18 mouse cellular contexts compared by ENCODE assay signal in the genomic region with DNA sequence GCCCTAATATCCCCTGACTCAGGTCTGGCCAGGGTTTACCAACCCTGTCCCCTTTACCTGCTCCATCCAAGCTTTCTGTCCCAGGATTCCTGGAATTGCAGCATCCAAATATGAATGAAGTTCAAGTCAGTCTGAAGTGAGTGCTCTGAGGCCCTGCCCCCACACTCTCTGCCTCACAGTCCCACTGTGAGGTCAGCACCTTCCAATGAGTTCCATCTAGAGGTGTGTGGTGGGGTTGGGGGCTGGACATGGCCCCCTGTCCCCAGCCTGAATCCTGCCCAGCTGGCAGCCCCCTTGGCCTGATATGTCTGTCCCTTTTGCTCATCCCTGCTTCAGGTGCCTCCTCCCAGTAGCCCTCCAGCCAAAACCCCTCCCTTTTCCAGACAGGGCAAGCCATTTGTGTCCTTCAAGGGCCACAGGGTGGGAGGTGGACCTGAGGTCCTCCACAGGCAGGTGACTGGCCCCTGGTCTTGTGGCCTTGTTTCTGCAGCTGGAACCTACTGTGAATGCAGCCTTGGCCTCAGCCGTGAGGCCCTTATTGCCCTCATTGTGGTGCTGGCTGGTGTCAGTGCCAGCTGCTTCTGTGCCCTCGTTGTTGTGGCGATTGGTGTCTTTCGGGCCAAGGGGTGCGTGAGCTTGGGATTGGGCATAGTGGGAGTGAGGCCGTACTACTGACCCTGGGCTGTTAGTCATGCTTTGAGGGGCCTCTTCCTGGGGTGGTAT. TPM values are rescaled to one million over a fixed set of nuclear protein-coding genes. Genes with fewer than 3 reads are reported as not detected.
DNase-seq lines count a peak whose midpoint lies in the region; ATAC-seq and TF ChIP-seq lines count a peak whose summit lies in the region.
"Had no signal": no experiment of that assay in that cellular context is flagged by ENCODE, and none has a peak within 500 bp of the region (broad histone marks: within the 10 kb centered on the region; RNA-seq: fewer than 3 reads in every experiment).

A gene (plus strand): TSS at position 219 of the 723 bp plus-strand sequence.

- no peaks in the 10 kb centered on the region; the same call in 1 of the 2 replicates for H3K36me3 ChIP-seq in kidney, adult 2 months (ENCODE audit: control insufficient read depth, insufficient read depth, low read length)
- H3K36me3 ChIP-seq in lung, embryonic 15.5 days = peaks cover 27% of the 10 kb centered on the region
- peaks cover 22% of the 10 kb centered on the region for H3K36me3 ChIP-seq in stomach, embryonic 15.5 days

- WGBS in kidney, adult 2 months = 88% methylated on average over 6 of the region's 6 CpGs
- WGBS in lung, embryonic 15.5 days = 78% methylated on average over 6 of the region's 6 CpGs
- WGBS in stomach, embryonic 15.5 days = 80% methylated on average over 6 of the region's 6 CpGs

- no peaks in the 10 kb centered on the region; the same call in 1 of the 2 replicates for H3K27me3 ChIP-seq in kidney, adult 2 months (replicated peaks; ENCODE audit: control insufficient read depth, insufficient read depth, low read length)
- H3K27me3 ChIP-seq in lung, embryonic 15.5 days = peaks cover 53% of the 10 kb centered on the region
- peaks cover 49% of the 10 kb centered on the region for H3K27me3 ChIP-seq in stomach, embryonic 15.5 days (replicated peaks)

- no peak for ATAC-seq in cerebellum, adult (ENCODE audit: insufficient number of reproducible peaks, low FRiP score, low TSS enrichment)
- no peak for ATAC-seq in lung, embryonic 15.5 days (ENCODE audit: borderline replicate concordance, extremely low read depth, low FRiP score, low TSS enrichment)
- ATAC-seq in stomach, embryonic 15.5 days (ENCODE audit: insufficient read depth, low FRiP score, low read depth) = no peak

- no peak within 1 kb of the TSS for H3K4me3 ChIP-seq in kidney, adult 2 months (ENCODE audit: insufficient read depth, low read depth, low read length)
- H3K4me3 ChIP-seq in lung, embryonic 15.5 days = no peak within 1 kb of the TSS
- H3K4me3 ChIP-seq in stomach, embryonic 15.5 days (replicated peaks) = no peak within 1 kb of the TSS
- H3K4me3 ChIP-seq: forebrain, embryonic 12.5 days; heart, embryonic 12.5 days had no signal

- H3K4me1 ChIP-seq in kidney, adult 2 months (ENCODE audit: control insufficient read depth, insufficient read depth, low read length) = peaks cover 8% of the 10 kb centered on the region
- H3K4me1 ChIP-seq in lung, embryonic 15.5 days = peaks cover 52% of the 10 kb centered on the region
- peaks cover 44% of the 10 kb centered on the region for H3K4me1 ChIP-seq in stomach, embryonic 15.5 days

- H3K4me2 ChIP-seq in lung, embryonic 15.5 days = peak within 1 kb of the TSS; percentile 27; the same call in 1 of the 2 replicates
- H3K4me2 ChIP-seq in stomach, embryonic 15.5 days = peak within 1 kb of the TSS; percentile 24; the same call in 1 of the 2 replicates
- H3K4me2 ChIP-seq: forebrain, embryonic 12.5 days; heart, embryonic 12.5 days had no signal

- H3K27ac ChIP-seq in kidney, adult 2 months (ENCODE audit: insufficient read depth, low read depth, low read length) = peak within 1 kb of the TSS; percentile 63
- H3K27ac ChIP-seq in lung, embryonic 15.5 days = peak within 1 kb of the TSS; percentile 79
- H3K27ac ChIP-seq in stomach, embryonic 15.5 days = peak within 1 kb of the TSS; percentile 92
- H3K27ac ChIP-seq: forebrain, embryonic 12.5 days had no signal

- H3K9me3 ChIP-seq in lung, embryonic 15.5 days = no peaks in the 10 kb centered on the region
- no peaks in the 10 kb centered on the region for H3K9me3 ChIP-seq in stomach, embryonic 15.5 days
- H3K9me3 ChIP-seq: forebrain, embryonic 12.5 days; heart, embryonic 12.5 days had no signal

- TF ChIP-seq CTCF in kidney, adult 2 months (conservative IDR thresholded peaks at IDR 0.05; ENCODE audit: insufficient read depth, insufficient read length, low read depth, low read length) = no peak

- DNase-seq in cerebellum, adult 11-12 months = peak; percentile 64
- DNase-seq in kidney, adult 2 months = no peak
- DNase-seq in kidney, adult 8-10 months = no peak
- DNase-seq in lung, adult 18-20 months = no peak
- no peak for DNase-seq in gastrocnemius, postnatal 36 days
- DNase-seq: adrenal gland, adult 2 months; gastrocnemius, postnatal 10 days; kidney, adult 9 months; layer of hippocampus, postnatal 36 days had no signal

- no peak within 1 kb of the TSS for H3K9ac ChIP-seq in lung, embryonic 15.5 days
- no peak within 1 kb of the TSS for H3K9ac ChIP-seq in stomach, embryonic 15.5 days
- H3K9ac ChIP-seq: forebrain, embryonic 12.5 days; heart, embryonic 12.5 days had no signal

- intact Hi-C loops in gastrocnemius, postnatal 36 days (cut with DNase I) = loop anchor here (5.0 kb wide), 1 partner anchor 39 kb away; no protein-coding TSS in a partner anchor

- TF ChIP-seq POLR2A in kidney, adult 2 months (IDR thresholded peaks at IDR 0.05; ENCODE audit: low read depth, low read length) = no peak

RNA-seq across cellular contexts. Expression of the gene that starts here (rescaled TPM):
- polyA plus RNA-seq in kidney, adult 2 months (2012; rRNA removed) = not detected in 2 replicates
- not detected in 2 replicates for polyA plus RNA-seq in lung, embryonic 15.5 days (2015; fragmentation: Nextera tagmentation; extraction: Ambion mirVana)
- polyA plus RNA-seq in stomach, embryonic 15.5 days (2015; fragmentation: Nextera tagmentation; extraction: Ambion mirVana) = not detected in 2 replicates
- total RNA-seq in gastrocnemius, postnatal 36 days (2021) = not detected
- total RNA-seq: adrenal gland, adult 2 months; gastrocnemius, postnatal 10 days; layer of hippocampus, postnatal 36 days; liver, adult 2 months; megakaryocyte-erythroid progenitor cell, adult 5-6 weeks had no signal
- polyA plus RNA-seq: adrenal gland, adult 2 months; embryonic facial prominence, embryonic 11.5 days; forebrain, embryonic 12.5 days; heart, embryonic 12.5 days; hindbrain, embryonic 11.5 days; liver, adult 2 months had no signal
